Mouse (Mus musculus) splenic B cell, adult 2 months (primary cell): ENCODE results near the gene Pdxdc1.
"Not testable (repeated sequence)": the region's sequence is repeated elsewhere in the genome, so short reads cannot be mapped to it uniquely, and the experiment has no call there.

ENCODE experiments used
- DNase-seq: peaks from one replicate; pipeline ENCODE4 v3.0.0-alpha.2; 2011; ENCODE audit warnings: low read depth, low spot score
- H3K27me3 ChIP-seq: 2 replicates; pipeline ENCODE4 v1.6.1; 2012; ENCODE audit warnings: mild to moderate bottlenecking, low read length, moderate library complexity, mixed read lengths; ENCODE audit not compliant: control insufficient read depth, poor library complexity, insufficient read depth, severe bottlenecking
- H3K36me3 ChIP-seq: 2 replicates; pipeline ENCODE4 v1.6.1; 2012; ENCODE audit warnings: mild to moderate bottlenecking, low read length, moderate library complexity, mixed read lengths; ENCODE audit not compliant: control insufficient read depth, poor library complexity, insufficient read depth, severe bottlenecking

The Pdxdc1 gene

GRCm38 (mm10) chr16:13902888-13903483, at the start of gene Pdxdc1, which contains the start of gene Mpv17l:
Gene Pdxdc1 (minus strand): TSS chr16:13903131.
Gene Mpv17l (plus strand): TSS chr16:13903161.
- H3K36me3 ChIP-seq: no peaks in the 10 kb centered on the region
- peak; percentile 97 for DNase-seq
- no peaks in the 10 kb centered on the region for H3K27me3 ChIP-seq

DNA sequence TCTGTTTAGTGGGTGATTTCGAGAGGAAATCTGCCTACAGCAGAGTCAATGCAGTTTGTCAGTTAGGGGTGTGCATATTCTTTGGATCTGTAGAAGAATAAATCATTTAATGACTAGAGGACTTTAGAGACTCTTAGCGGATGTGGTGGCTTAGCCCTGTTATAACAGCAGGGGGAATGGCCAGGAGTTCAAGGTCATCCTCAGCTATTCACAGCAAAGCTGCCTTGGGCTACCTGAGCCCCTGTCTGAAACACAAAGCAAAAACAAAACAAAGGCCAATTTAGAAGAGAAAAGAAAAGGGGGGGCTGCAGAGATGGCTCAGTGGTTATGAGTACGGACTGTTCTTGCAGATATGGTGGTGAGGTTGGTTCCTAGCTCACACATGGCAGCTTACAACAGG, 48.3 kb upstream of the Pdxdc1 start:
- no peaks in the 10 kb centered on the region; the same call in 1 of the 2 replicates for H3K27me3 ChIP-seq
- H3K36me3 ChIP-seq: no peaks in the 10 kb centered on the region
- DNase-seq: no peak

GRCm38 (mm10) chr16:13946306-13946705, 43.4 kb upstream of the Pdxdc1 start:
- Histone ChIP-seq H3K27me3 (no peaks in the 10 kb centered on the region), H3K36me3 (no peaks in the 10 kb centered on the region)
- DNase-seq: no peak

DNA sequence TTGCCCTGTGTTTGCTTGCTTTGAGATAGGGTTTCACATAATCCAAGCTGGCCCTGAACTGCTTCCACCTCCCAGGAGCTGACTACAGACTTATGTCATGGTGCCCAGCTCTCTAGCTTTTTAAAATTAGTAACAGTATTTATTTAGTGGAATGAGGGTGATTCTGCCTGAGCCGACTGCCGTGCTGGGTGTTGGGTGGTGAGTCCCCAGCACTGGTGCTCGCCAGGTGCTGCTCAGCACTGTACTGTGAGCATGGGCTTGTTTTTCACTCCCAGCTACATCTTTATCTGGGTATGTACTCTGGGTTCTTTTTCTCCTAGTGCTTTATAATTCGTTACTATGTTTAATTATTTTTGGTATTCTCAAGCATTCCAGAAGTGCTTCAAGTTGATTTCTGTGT, 42.2 kb upstream of the Pdxdc1 start:
- H3K27me3 ChIP-seq: no peaks in the 10 kb centered on the region
- DNase-seq: no peak
- H3K36me3 ChIP-seq: no peaks in the 10 kb centered on the region

DNA sequence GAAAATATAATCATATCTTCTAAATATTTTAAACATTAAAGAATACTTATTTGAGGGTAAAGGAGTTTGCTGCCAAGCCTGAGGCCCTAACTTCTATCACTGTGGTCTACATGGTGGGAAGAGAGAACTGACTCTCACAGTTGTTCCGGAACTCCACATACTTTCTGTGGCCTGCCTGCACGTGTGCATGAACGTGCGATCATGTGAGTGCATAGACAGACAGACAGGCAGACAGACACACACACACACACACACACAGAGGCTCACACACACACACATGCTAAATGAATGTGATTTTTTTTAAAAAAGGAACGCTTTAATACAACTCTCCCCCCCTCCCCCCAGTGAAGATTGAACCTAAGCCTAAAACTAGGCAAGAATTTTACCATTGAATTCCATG, 41.8 kb upstream of the Pdxdc1 start:
- peak; percentile 9 for DNase-seq
- H3K27me3 ChIP-seq: no peaks in the 10 kb centered on the region
- H3K36me3 ChIP-seq: no peaks in the 10 kb centered on the region

DNA sequence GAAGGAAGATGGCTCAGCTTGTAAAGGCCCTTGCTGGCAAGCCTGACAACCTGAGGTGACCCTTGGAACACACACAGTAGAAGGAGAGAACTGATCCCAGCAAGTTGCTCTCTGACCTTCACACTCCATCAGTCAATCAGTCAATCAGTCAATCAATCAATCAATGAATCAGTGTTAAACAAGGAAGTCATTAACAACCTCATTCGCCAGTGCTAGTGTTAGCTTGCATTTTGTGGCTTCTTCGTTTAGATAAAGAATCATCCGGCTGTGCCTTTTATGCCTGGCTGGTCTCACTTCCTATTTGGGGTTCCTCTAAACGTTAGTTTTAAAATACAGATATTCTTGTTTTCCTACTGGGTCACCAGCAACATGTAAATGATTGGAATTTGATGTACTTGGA, 41.2 kb upstream of the Pdxdc1 start:
- no peaks in the 10 kb centered on the region for H3K36me3 ChIP-seq
- H3K27me3 ChIP-seq: no peaks in the 10 kb centered on the region
- peak; percentile 36 for DNase-seq

DNA sequence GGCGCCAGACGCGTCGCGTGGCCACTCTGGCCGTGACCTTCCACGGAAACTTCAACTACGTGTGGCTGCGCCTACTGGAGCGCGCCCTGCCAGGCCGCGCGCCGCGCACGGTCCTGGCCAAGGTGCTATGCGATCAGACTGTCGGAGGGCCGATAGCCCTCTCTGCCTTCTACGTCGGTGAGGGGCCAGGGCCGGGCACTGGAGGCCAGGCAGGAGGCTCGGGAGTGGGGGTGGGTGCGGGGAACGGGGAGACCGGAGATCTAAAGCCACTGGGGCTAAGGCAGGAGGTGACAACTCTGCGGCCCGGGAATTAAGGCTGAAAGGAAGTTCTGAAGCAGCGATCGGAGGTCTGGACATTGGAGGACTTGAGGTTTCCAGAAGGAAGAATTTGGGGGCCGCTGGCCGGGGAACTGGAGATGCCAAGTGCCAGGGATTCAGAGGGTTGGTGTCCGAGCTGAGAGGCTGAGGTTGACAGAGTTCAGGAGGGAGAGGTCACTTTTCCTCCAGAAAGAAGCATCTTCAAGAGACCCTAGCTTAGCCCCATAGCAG, 38.0 kb upstream of the Pdxdc1 start:
- H3K36me3 ChIP-seq: no peaks in the 10 kb centered on the region
- H3K27me3 ChIP-seq: no peaks in the 10 kb centered on the region
- DNase-seq: peak; percentile 6

DNA sequence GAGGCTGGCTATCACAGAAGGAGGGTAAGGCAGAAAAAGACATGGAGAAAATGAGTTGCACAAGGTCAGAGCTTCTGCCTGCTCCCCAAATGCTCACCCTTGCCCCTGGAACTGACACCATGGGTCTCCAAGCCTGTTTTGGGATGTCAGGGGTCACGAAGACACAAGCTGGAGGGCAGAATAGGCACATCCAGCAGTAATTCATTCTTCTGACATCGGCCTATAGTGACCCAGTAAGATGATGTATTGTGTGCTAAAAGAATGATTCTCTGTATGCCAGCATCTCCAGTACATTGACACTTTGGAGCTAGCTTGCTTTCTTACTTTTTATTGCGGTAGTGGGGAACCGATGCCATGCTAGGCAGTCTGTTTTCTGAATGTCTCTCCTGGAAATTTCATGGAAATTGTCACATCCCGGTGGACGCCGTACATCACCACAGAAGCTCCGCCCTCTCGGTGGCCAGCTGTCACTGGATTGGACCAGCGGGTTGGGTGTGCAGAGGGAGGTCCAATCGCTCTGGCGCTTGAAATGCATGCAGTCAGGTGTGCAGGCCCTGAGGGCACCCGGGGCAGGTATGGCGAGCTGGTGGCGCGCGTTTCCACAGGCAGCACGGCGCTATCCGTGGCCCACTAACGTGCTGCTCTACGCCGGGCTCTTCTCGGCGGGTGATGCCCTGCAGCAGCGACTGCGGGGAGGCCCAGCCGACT, 37.4 kb upstream of the Pdxdc1 start:
- Histone ChIP-seq H3K36me3 (no peaks in the 10 kb centered on the region), H3K27me3 (no peaks in the 10 kb centered on the region)
- DNase-seq: no peak

GRCm38 (mm10) chr16:13927456-13928075, 24.6 kb upstream of the Pdxdc1 start:
- no peaks in the 10 kb centered on the region for H3K36me3 ChIP-seq
- no peak for DNase-seq
- no peaks in the 10 kb centered on the region for H3K27me3 ChIP-seq

GRCm38 (mm10) chr16:13922966-13923365, 20.0 kb upstream of the Pdxdc1 start:
- H3K36me3 ChIP-seq, H3K27me3 ChIP-seq, DNase-seq: not testable (repeated sequence)

DNA sequence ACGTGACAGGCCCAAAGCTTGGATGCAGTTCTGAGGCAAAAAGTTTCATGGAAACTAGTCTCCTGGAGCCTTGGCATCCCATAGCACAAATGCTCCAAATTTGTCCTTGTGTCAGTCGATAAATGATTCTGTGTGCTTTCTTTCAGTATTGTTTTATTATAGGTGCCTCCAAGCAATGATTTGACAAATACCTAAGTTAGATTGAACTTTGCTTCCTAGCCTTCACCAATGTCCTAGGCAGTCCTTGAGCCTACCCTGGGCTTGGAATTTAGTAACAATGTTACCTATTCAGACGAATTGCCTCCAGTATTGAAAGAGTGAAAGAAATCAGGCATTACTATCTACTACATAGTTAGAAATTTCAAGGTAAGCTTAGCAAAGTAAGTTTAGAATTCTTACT, 19.6 kb upstream of the Pdxdc1 start:
- H3K36me3 ChIP-seq, H3K27me3 ChIP-seq, DNase-seq: not testable (repeated sequence)

DNA sequence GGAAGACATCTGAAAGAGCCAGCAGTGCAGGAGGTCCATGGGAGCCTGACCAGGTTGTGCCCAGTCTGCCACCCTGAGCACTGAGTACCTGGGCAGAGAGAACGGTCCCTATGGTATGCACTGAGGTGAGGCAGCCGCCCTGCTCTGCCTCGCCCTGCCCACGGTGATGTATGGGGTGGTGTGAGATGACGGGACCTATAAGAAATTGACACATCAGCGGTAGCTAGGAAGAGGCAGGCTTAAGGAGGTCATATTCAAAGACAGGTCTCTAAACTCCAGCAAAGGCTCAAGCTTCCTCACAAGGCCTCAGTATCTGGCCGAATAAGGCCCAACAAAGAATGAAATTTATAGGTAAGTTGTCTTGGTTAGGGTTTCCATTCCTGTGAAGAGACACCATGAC, 18.9 kb upstream of the Pdxdc1 start:
- no peaks in the 10 kb centered on the region for H3K36me3 ChIP-seq
- H3K27me3 ChIP-seq: no peaks in the 10 kb centered on the region
- DNase-seq: peak; percentile 16

GRCm38 (mm10) chr16:13921063-13921462, 18.1 kb upstream of the Pdxdc1 start:
- no peaks in the 10 kb centered on the region for H3K27me3 ChIP-seq
- DNase-seq: peak; percentile 13
- H3K36me3 ChIP-seq: no peaks in the 10 kb centered on the region

- no peak for DNase-seq
- no peaks in the 10 kb centered on the region for H3K36me3 ChIP-seq
- no peaks in the 10 kb centered on the region for H3K27me3 ChIP-seq
These were observed 17.2 kb upstream of the Pdxdc1 start for GRCm38 (mm10) chr16:13920093-13920492.

- no peaks in the 10 kb centered on the region for H3K36me3 ChIP-seq
- DNase-seq: peak; percentile 22
- no peaks in the 10 kb centered on the region for H3K27me3 ChIP-seq
These were observed 4.4 kb upstream of the Pdxdc1 start for GRCm38 (mm10) chr16:13907297-13907696.
